Mouse (Mus musculus) mouse embryonic stem cell (cell line): ENCODE data around the gene Pilrb2.
"Not testable (repeated sequence)": the region's sequence is repeated elsewhere in the genome, so short reads cannot be mapped to it uniquely, and the experiment has no call there.

Source experiments
- in situ Hi-C, 2 experiments: fragments of 300-500 bp; cut with MboI; formaldehyde crosslinking; loops; 1 replicate in 1 of 2; 3 replicates in 1 of 2; pipeline ENCODE4 v1.14.3; 2019 to 2020; ENCODE audit warnings: low sequenced_read_pairs in 2 of 2, low pct_unique_long_range_greater_than_20kb in 1 of 2, mixed read lengths in 1 of 2; ENCODE audit not compliant: unreplicated experiment in 1 of 2

Gene Pilrb2

GRCm38 (mm10) chr5:137837110-137837509 lies 34.5 kb downstream of the Pilrb2 start:
- in situ Hi-C loops, result not testable (repeated sequence)

GRCm38 (mm10) chr5:137836611-137837010 lies 35.0 kb downstream of the Pilrb2 start:
- in situ Hi-C loops, result no loop called here

- in situ Hi-C loops, result not testable (repeated sequence)
Observed at GRCm38 (mm10) chr5:137835966-137836520, 35.6 kb downstream of the Pilrb2 start, which contains the start of gene Pilra. Gene Pilra, minus strand, starts transcription at chr5:137836281.

GRCm38 (mm10) chr5:137833500-137833899 lies 38.1 kb downstream of the Pilrb2 start:
- in situ Hi-C loops, result no loop called here

GRCm38 (mm10) chr5:137831506-137831905 lies 40.1 kb downstream of the Pilrb2 start:
- in situ Hi-C loops, result no loop called here

GRCm38 (mm10) chr5:137831106-137831505 lies 40.5 kb downstream of the Pilrb2 start:
- in situ Hi-C loops, result no loop called here

- in situ Hi-C loops, result no loop called here
Observed at GRCm38 (mm10) chr5:137830238-137830637, 41.4 kb downstream of the Pilrb2 start.

- in situ Hi-C loops, result no loop called here
Observed at GRCm38 (mm10) chr5:137828694-137829093, 42.9 kb downstream of the Pilrb2 start.

GRCm38 (mm10) chr5:137826421-137826820 lies 45.2 kb downstream of the Pilrb2 start:
- in situ Hi-C loops, result no loop called here

GRCm38 (mm10) chr5:137825971-137826370 lies 45.6 kb downstream of the Pilrb2 start:
- in situ Hi-C loops, result no loop called here

GRCm38 (mm10) chr5:137825030-137825429 lies 46.6 kb downstream of the Pilrb2 start:
- in situ Hi-C loops, result no loop called here

- in situ Hi-C loops, result loop anchor here in 1 of 2 experiments (25.0 kb wide), 1 partner anchor 389 kb away; no protein-coding TSS in a partner anchor
Observed at GRCm38 (mm10) chr5:137823455-137824045, 48.1 kb downstream of the Pilrb2 start.

- in situ Hi-C loops, result loop anchor here in 1 of 2 experiments (25.0 kb wide), 1 partner anchor 390 kb away; no protein-coding TSS in a partner anchor
Observed at GRCm38 (mm10) chr5:137822602-137823001, 49.0 kb downstream of the Pilrb2 start.

- in situ Hi-C loops, result loop anchor here in 1 of 2 experiments (25.0 kb wide), 1 partner anchor 390 kb away; no protein-coding TSS in a partner anchor
Observed at GRCm38 (mm10) chr5:137822126-137822525, 49.5 kb downstream of the Pilrb2 start.

GRCm38 (mm10) chr5:137817466-137818222 lies 54.0 kb downstream of the Pilrb2 start:
- in situ Hi-C loops, result loop anchor here in 1 of 2 experiments (25.0 kb wide), 1 partner anchor 395 kb away; no protein-coding TSS in a partner anchor
